Mouse (Mus musculus) retina, embryonic 14.5 days (tissue): Measurements from ENCODE around the gene Prkce.

Source experiments
- DNase-seq: peaks from one replicate; pipeline ENCODE4 v3.0.0-alpha.2; 2015; ENCODE audit warnings: low spot score

Prkce gene

DNA sequence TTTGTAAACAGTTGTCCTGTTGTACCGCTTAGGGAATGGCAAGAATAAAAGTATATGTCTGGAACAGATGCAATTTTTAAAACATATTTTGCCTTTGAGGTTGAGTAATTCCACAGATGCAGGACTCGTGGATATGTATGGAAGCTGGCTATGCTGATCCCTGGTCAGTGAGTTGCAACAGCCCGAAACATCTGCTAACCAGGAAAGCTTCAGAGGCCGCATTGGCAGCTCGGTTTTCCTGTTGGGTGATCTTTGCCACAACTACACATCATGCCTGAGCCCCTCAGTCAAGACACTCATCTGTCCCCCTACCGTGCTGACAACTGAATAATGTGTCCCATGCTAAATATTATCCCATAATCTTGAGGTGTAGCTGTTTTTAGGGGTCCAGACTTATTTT lies 404.6 kb downstream of the Prkce start:
- no peak for DNase-seq

DNA sequence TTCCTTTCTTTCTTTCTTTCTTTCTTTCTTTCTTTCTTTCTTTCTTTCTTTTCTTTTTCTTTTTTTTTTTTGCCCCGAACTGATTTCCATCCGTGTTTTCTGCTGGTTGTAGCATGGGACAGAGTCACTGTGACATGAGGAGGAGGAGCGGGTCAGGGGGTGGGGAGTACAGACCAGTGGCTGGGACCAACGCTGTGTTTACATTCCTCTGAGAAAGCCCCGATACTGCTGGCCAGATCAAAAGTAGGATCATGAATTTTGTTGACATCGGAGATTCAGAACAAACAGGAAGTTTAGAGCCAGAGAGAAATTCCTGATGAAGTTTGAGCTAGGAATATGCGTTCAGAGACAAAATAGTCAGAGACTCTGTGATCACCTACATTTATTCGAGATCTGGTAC lies 405.0 kb downstream of the Prkce start:
- DNase-seq: no peak

DNA sequence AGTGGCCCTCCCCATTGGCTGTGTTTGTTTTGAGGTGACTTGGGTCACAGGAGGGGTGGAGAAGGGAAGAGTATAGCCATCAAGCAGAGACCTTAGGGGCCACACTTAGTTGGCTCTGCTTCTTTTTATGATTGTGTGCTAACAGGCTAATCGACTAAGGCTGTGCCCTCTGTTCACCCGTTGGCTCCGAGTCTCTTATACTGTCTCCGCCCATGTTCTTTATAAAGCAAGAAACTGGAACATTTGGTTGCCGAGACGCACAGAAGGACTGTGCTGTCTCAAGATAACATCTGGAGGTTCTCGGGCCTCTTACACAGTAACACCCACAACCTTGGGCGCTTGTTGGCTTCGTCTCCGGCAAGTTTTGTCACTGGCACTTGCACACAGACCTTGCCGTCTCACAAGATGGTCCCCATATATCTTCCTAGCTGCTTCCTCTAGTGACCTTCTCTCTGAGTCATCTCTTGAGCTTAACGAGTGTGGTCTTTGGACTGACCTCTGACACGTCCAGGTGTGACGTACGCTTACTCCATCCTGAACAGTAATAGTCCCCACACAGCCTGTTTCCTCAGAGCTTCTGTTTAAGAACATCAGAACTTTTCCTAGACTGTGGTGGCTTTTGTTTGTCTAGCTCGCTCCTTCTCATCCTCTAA lies 406.1 kb downstream of the Prkce start:
- DNase-seq: no peak

DNA sequence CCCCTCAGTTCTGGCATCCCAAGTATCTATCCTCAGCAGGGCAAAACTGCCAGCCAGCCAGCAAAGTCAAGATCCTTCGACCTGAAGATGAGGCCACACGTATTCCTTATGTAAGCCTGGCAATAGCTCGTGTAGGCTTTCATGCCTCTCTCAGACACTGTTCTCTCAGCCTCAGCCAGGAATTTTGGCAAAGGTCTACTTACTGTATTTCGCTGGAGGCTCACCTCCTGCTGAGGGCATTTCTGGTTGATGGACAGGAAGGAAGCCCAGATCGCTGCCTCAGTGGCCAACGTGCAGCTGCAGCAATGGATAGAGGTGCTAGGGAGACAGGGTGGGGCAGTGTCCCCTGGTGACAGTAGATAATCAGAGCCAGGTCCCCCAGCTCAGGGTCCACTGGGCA lies 413.1 kb downstream of the Prkce start:
- DNase-seq: no peak

DNA sequence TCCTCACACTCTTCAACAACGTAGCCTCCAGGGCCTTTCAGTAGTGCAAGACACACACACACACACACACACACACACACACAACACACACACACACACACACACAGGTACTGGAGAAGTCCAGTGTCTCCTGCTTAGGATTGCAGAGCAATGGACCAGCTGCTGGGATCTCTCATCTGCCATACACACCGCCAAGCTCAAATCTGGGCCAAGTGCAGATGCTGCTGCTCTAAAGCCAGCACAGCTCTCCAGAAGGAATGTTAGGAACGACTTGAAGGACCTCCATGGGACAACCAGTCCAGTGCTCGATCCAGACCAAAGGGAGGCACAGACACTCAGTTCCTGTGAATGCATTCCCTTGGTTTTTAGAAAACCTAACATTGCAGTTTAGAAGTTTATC lies 414.8 kb downstream of the Prkce start:
- DNase-seq: no peak

DNA sequence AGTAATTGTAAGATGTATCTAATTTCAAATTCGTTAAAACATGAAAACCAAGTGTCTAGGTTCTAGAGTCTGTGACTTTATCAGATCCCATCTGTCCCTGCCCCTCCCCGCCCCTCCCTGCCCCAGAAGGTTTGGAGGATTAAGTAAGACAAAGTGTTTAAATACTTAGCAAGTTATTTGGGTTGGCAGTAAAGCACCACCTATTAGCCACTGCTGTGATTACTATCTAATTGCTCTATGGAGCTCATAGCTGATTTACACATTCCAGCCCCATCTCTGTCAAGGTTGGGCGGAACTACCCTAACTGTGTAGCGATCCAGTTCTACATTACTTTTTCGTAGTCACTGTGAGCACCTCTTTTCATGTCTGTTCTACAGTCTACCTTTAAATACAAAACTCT lies 418.9 kb downstream of the Prkce start:
- no peak for DNase-seq

DNA sequence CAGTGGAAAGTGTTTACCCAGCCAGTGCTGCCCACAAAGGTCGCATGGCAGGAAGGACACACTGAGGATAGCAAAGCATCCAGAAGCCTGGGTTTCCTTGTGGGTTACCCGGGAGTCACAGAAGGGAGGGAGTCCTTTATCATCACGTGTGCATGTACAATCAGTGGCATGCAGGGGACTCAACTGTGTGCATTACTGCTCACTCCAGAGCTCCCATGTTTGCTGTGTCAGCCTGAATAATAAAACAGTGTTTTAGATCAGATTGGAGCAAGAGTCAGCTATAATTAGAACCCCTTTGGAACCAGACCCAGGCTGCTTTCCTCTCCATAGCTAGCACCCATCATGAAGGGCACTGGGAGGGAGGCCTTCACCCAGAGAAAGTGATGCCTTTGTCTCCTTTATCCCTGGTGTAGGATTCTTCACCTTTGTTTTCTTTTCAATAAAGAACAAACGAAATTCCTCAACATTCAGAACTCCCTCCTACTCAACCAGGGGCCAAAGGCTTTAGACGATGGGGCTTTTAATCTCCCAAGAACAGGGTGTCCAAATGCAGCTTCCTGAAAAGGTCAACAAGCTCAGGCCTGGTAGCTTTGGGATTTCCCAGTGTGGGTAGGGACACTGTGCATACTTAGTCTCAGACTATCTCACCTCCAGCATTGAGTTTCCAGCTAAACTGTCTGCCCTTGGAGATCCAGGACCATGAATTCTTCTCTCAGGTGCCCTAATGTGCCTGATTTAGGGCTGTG lies 421.3 kb downstream of the Prkce start:
- DNase-seq: no peak

DNA sequence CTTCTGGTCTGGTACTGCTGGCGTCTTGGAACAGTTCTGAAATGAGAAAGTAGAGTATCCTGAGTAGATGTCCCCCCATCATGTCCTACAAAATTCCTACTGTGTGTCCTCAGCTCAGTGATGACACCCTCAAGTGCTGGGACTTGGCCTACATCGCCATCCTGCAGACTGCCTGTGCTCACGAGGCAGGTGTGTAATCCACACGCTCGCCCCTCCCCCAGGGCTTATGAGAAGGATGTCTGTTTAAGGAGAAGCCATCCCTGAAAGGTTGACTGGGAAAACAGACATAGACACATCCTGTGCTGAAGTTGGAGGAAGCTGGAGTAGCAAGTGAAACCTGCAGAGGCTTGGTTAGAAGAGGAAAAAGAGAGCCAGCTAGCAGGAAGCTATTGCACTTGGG lies 422.1 kb downstream of the Prkce start:
- no peak for DNase-seq

DNA sequence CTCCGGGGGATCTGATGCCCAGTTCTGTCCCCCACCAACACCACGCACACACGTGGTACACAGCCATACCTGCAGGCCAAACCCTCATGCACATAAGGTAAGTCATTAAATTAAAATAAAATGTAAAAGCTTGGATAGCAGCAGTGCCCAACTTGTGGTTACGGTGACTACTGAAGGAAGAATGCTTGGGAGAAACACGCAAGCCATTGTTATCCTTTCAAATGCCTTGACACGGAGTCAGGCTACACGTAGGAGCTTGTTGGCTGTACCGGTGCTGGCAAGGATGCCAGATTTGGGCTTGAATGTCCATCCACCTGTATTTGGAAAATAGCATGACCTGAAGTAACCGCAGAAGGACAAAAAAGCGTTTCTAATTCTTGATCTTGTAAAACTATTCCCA lies 423.7 kb downstream of the Prkce start:
- DNase-seq: no peak

DNA sequence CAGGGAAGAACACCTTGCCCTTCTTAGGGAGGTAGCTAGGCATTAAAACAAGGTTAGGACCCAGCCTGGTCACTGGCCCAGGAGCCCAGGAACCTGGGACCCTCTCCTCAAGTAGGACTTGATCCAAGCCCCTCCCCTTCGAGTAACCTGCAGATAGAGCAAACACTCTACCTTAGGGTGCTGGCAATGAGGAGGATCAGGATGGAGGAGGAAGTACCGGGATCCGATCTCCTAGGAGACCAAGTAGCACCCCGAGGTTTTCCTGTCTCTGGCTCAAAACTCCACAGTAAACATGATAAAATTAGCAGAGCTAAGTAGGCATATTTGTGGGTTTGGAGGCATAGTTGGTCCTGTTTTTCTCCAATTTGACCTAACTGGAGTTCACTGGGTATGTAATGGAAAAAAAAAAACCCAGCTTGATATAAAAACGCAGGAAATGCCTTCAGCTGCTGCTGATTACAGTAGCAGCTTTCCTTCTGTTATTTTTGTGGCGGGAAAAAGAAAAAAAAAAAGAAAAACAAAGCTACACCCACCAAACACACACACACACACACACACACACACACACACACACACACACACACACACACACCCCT lies 425.5 kb downstream of the Prkce start:
- no peak for DNase-seq

DNA sequence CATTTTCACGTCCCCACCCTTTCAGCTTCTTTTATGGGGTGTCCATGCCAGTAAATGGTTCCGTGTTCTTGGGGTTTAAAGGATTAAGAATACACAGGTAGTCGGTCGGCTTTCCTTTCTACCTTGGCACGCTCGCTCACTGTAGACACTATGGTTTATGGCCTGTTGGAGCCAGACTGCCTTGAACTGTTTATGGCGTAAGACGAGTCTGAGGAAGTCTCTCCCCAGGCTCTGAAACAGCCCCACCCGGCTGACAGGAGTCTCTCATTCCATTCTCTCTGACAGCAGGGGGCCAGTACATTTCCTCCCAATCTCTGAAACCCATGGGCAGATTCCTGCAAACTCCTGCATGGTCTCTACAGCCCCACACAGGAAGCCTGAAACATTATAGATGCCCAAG lies 427.9 kb downstream of the Prkce start:
- DNase-seq: no peak

DNA sequence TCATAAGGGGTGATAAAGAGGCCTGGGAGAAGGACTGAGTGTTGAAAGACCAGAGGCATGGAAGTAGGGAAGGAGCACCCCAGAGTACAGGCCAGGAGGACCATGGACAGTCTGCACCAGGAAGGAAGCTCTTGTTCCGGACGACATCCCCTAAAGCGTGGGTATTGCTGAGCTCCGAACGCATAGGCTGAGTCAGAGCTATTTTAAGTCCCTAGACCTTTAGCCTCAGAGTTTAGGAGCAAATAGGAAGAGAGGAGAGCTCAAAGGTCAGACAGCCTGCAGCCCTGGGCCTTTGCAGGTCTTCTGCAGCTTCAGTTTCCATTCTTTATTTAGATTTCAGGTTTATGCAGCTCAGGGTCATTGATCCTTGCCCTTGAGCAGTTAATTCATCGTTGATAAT lies 433.5 kb downstream of the Prkce start:
- DNase-seq: no peak

DNA sequence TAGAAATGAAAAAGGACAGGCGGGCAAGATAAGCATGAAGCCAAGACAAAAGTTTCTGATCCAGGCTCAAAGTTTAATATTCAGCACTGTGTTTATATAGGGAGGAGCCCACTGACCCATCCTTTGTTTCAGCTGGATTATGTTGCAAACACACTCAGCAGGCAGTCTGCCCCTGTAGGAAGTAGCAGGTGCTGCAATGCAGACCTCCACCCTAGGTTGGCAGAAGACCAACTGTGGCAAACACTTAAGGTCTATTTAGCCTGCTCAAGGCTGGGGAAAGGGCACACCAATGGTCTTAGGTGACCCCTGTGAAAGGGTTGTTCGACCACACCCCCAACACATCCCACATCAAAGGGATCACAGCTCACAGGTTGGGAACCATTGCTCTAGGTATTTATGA lies 434.3 kb downstream of the Prkce start:
- no peak for DNase-seq

DNA sequence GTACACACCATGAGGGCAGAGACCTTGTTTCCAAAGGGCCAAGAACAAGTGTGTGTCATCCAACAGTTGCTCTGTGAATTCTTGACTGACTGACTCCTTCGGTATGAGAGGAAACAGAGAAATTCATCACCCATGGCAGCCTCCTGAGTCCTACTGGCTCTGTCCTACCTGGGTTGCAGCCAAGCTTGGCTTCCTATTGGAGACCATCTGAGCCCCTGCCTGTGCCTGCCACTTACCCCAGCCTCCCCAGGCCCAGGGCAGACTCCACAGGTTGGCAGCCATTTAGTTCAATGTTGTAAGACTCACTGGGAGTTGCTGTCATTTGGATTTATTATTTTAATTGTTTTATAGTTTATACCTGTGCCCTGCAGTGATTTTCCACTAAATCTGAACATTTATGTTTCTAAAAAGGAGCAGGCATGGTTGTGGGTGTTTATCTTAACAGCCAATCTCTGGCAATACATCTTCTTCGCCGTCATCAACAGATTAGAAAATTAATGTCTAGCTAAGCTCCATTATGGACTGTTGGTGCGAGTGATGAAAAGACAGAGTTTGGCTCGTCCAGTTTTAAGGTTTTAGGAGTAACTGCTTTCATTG lies 436.4 kb downstream of the Prkce start:
- no peak for DNase-seq

DNA sequence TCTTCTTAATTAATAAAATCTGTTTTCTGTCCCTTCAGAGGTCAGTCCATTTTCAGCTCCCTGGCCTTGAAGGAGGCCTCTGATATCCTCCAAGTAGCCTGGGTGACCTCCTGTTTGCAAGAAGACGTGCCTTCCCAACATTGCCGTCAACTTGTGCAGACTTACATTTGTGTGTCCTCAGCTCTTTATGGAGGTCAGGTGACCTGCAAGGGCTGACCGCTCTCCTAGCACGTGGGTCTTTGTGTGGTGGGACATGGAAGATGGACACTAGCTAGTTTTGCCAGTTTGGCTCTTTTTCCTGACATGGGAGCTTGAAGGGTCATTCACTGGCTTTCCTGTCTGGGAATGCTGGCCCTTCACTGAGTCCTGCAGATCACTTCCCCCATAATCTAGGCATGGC lies 440.4 kb downstream of the Prkce start:
- no peak for DNase-seq

DNA sequence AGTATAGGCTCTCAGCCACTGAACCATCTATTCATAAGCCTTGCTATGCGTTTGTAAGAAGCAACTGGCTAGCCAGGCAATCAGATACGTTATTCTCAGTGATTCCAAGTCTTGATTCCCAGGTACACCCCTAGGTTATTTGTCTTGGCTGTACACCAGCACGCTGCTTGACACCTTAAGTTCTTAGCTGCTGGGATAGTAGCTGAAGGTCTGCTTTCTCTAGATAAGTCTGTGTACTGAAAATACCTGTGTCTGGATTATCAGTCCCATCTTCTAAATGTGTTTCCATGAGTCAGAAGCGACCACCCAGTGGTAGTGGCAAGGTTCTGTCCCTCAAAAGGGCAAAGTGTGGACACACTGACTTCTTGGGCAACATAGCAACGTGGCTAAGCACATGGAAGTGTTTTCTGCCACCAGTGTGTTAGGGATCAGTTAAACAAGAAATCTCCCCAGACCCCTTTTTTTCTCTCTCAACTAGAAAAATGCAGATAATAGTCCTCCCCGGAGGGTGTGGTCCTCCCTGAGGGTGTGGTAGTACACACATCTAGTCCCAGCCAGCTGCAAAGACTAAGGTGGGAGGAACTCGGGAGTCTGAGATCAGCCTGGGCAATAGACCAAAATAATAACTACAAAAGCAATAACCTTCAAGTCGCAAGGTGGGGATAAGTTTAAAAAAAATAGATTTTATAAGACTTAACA lies 442.8 kb downstream of the Prkce start:
- DNase-seq: no peak

DNA sequence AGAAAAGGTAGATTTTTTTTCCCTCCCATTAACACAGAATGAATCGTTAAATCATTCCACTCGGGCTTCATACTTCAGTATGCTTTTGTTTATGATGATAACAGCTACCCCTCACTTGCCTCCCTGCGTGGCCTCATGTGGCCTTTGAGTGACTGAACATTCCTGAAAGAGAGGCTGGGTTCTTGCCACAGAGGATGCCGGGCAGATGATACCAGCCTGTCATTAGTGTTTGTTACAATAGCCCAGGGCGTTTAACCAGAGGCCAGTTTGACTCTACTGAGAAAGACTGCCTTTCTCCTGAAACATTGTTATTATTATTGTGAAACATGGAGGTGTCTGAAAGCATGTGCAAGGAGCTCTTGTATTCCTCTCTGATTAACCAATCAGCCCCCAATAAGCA lies 444.2 kb downstream of the Prkce start:
- peak; percentile 9 for DNase-seq

DNA sequence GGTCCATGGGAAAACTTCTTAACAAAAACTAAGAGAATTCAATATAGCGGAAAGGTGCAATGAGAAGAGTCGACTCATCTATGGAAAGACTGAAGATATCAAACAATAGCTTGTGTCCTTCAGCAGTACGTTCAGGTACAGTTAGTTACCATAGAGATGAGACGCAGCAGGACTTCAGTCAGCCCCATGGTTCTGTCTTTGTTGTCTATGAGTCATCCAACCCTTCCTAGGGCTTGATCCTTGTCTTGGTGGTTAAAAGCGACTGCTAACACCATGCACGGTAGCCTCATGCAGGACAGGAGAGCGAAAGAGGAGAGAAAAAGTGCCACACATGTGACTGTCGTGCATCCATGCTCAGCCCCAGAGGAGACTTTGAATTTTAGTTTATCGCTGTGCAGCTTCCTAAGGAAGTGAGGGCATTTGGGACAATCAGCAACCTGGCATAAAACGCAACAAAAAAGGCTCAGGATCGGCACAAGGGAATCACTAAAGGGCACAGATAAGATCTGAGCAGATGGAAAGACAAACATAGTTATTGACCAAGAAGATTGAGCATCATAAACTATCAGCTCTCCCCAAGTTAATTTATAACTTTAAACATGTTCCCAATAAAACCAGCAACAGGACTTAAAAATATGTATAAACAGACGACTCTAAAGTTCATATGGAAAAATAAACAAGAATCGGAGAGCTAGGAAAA lies 448.2 kb downstream of the Prkce start:
- DNase-seq: no peak

DNA sequence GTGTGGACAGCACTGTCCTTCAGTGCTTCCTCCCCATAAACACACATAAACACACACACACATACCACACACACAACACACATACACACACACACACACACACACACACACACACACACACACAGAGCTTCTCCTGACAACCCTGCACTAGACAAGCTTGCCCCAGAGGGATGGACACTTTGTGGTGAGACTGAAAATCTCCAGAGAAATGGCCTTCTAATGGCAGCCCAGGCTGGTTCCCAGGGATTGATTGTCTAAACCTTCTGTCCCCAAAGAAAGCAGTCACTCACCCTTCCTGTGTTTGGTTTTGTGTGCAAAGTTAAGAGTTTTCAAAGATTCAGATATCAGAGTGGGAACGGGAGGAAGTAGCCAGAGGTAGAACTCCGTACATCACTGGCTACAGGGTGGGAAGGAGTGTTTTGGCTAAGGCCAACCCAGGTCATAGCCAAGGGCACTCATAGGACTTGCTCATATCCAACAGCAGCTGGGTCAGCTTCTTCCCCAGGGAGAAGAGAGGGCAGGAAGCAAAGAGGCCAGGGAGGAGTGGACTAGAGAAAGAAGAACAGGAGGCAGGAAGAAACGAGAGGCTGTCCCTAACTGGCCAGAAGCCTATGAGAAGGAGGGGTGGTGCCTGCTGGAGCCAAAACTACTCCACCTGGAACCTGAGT lies 450.1 kb downstream of the Prkce start:
- no peak for DNase-seq

DNA sequence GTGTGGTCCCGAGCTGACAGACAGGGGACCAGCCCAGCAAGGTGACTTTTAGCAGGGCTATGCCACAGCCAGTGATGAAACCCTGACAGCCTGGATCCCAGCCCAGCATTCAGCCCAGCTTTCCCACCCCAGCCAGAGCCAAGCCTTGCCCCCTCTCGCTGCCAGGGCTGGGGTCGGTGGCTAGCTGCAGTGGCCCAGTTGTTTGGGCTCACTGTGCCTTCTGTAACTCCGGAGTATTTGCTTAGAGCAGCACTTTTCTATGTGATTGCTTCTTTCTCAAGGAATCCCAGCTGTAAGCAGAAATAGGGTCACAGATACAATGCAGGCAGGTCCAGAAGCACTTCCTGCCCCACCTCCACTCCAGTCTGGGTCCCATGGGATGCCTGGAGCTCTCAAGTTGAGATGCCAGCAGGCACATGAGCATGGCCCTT lies 450.9 kb downstream of the Prkce start:
- DNase-seq: no peak

DNA sequence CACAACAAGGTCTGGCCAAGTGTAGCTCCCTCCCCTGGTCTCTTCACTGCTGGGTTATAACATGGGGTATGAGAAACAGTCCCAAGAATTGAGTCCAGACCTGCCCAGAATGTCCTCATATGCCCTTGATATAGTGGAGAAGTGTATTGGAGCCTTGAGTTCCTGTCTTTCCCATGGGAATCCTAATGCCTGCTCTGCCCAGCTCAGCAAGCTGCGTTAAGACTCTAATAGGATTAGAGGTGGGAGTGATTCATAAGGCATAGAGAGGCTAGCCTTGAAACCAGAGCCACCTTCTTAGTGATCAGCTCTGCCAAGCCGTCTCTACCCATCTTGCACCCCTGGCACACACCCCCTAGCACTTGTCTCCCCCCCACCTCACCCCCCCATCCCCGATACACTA lies 455.3 kb downstream of the Prkce start:
- peak; percentile 27 for DNase-seq
